Mouse (Mus musculus) forebrain, embryonic 14.5 days (tissue): ENCODE measurements at regions not wholly inside any gene's neighbourhood (a gene's known extent, or its start where the extent isn't known, plus 50 kb on each side); places are given as distances from the start of the nearest gene placed in this dataset.

ENCODE experiments used
- ATAC-seq: fragments of 200-750 bp; cut with Nextera tagmentation; 2 replicates; pipeline ENCODE4 v1.8.0; 2017; ENCODE audit warnings: mild to moderate bottlenecking, moderate library complexity
- DNase-seq: peaks from one replicate; pipeline ENCODE4 v3.0.0-alpha.2; 2015; ENCODE audit warnings: low spot score
- H3K27ac ChIP-seq: fragments of 300-500 bp; sonication (generic); 2 replicates; pipeline ENCODE4 v1.5.1; 2014; ENCODE audit warnings: low read depth, mild to moderate bottlenecking, control low read depth, low read length, moderate library complexity
- H3K27me3 ChIP-seq: fragments of 300-500 bp; sonication (generic); replicated peaks from 2 replicates; pipeline ENCODE4 v1.6.1; 2014; ENCODE audit warnings: low read length, control low read depth, mixed read lengths; ENCODE audit not compliant: control insufficient read depth, insufficient read depth
- H3K36me3 ChIP-seq: fragments of 300-500 bp; sonication (generic); 2 replicates; pipeline ENCODE4 v1.6.1; 2014; ENCODE audit warnings: low read length, control low read depth; ENCODE audit not compliant: control insufficient read depth, insufficient read depth
- H3K4me1 ChIP-seq: fragments of 300-500 bp; sonication (generic); 2 replicates; pipeline ENCODE4 v1.6.1; 2014; ENCODE audit warnings: antibody characterized with exemption, low read length, control low read depth; ENCODE audit not compliant: control insufficient read depth, insufficient read depth
- H3K4me2 ChIP-seq: fragments of 300-500 bp; sonication (generic); 2 replicates; pipeline ENCODE4 v1.6.1; 2014; ENCODE audit warnings: mild to moderate bottlenecking, control low read depth, low read length
- H3K4me3 ChIP-seq: fragments of 300-500 bp; sonication (generic); 2 replicates; pipeline ENCODE4 v1.5.1; 2014; ENCODE audit warnings: low read depth, low read length, control low read depth
- H3K9ac ChIP-seq: fragments of 300-500 bp; sonication (generic); 2 replicates; pipeline ENCODE4 v1.6.1; 2014; ENCODE audit warnings: mild to moderate bottlenecking, low read length, control low read depth, moderate library complexity
- H3K9me3 ChIP-seq: fragments of 300-500 bp; sonication (generic); replicated peaks from 2 replicates; pipeline ENCODE4 v1.6.1; 2016; ENCODE audit warnings: low read length, control low read depth, mixed read lengths; ENCODE audit not compliant: control insufficient read depth
- WGBS: fragments of 180-500 bp; shearing (Covaris S2); extraction: QIAGEN DNeasy Blood & Tissue Kit; methylation state at CpG from one replicate; pipeline ENCODE4 v1.1.7; 2014; 5-methylcytosine and 5-hydroxymethylcytosine counted together

- DNase-seq = no peak
- Histone ChIP-seq H3K27ac (no peak overlapping the region), H3K9me3 (no peaks in the 10 kb centered on the region), H3K4me1 (no peaks in the 10 kb centered on the region), H3K4me3 (no peak overlapping the region), H3K36me3 (no peaks in the 10 kb centered on the region), H3K4me2 (no peak overlapping the region), H3K27me3 (no peaks in the 10 kb centered on the region), H3K9ac (no peak overlapping the region)
- WGBS = 75% methylated on average over 1 of the region's 1 CpGs
- no peak for ATAC-seq
These were observed 394.2 kb upstream of the Hs6st1 start for GRCm38 (mm10) chr1:35673992-35674391.

GRCm38 (mm10) chr1:35682511-35682949 is 385.7 kb upstream of the Hs6st1 start:
- H3K4me1 ChIP-seq = no peaks in the 10 kb centered on the region
- no peaks in the 10 kb centered on the region for H3K36me3 ChIP-seq
- ATAC-seq = peak; percentile 44; the same call in 1 of the 2 replicates
- H3K27ac ChIP-seq = no peak overlapping the region
- no peak overlapping the region for H3K9ac ChIP-seq
- 77% methylated on average over 8 of the region's 8 CpGs for WGBS
- DNase-seq = peak; percentile 62
- H3K4me3 ChIP-seq = no peak overlapping the region
- no peak overlapping the region for H3K4me2 ChIP-seq
- H3K9me3 ChIP-seq = no peaks in the 10 kb centered on the region
- no peaks in the 10 kb centered on the region for H3K27me3 ChIP-seq

- Histone ChIP-seq H3K36me3 (no peaks in the 10 kb centered on the region), H3K9ac (no peak overlapping the region), H3K4me1 (no peaks in the 10 kb centered on the region), H3K4me3 (no peak overlapping the region), H3K27me3 (no peaks in the 10 kb centered on the region), H3K27ac (no peak overlapping the region), H3K9me3 (no peaks in the 10 kb centered on the region), H3K4me2 (no peak overlapping the region)
- ATAC-seq (no peak), DNase-seq (no peak)
- 63% methylated on average over 6 of the region's 6 CpGs for WGBS
These were observed 382.5 kb upstream of the Hs6st1 start for GRCm38 (mm10) chr1:35685651-35686050.

- Histone ChIP-seq H3K4me3 (no peak overlapping the region), H3K27me3 (no peaks in the 10 kb centered on the region), H3K4me2 (no peak overlapping the region), H3K4me1 (peaks cover 15% of the 10 kb centered on the region), H3K36me3 (no peaks in the 10 kb centered on the region), H3K9ac (no peak overlapping the region), H3K9me3 (no peaks in the 10 kb centered on the region), H3K27ac (no peak overlapping the region; the same call in 1 of the 2 replicates)
- 8% methylated on average over 3 of the region's 3 CpGs for WGBS
- DNase-seq (no peak), ATAC-seq (no peak)
These were observed 373.9 kb upstream of the Hs6st1 start for GRCm38 (mm10) chr1:35694349-35694748.

GRCm38 (mm10) chr1:35694775-35695591 is 373.2 kb upstream of the Hs6st1 start:
- H3K36me3 ChIP-seq = no peaks in the 10 kb centered on the region
- ATAC-seq (peak; percentile 54), DNase-seq (peak; percentile 75)
- H3K9me3 ChIP-seq = no peaks in the 10 kb centered on the region
- no peaks in the 10 kb centered on the region for H3K27me3 ChIP-seq
- H3K4me2 ChIP-seq = peak overlapping the region; percentile 25; the same call in 1 of the 2 replicates
- H3K4me1 ChIP-seq = peaks cover 15% of the 10 kb centered on the region
- WGBS = 4% methylated on average over 15 of the region's 15 CpGs
- H3K27ac ChIP-seq = no peak overlapping the region
- H3K9ac ChIP-seq = no peak overlapping the region
- no peak overlapping the region for H3K4me3 ChIP-seq

GRCm38 (mm10) chr1:35697218-35697617 is 371.0 kb upstream of the Hs6st1 start:
- peaks cover 18% of the 10 kb centered on the region for H3K4me1 ChIP-seq
- peak overlapping the region; percentile 17; the same call in 1 of the 2 replicates for H3K27ac ChIP-seq
- H3K4me3 ChIP-seq = no peak overlapping the region
- ATAC-seq (no peak; the same call in 1 of the 2 replicates), DNase-seq (peak; percentile 74)
- H3K36me3 ChIP-seq = no peaks in the 10 kb centered on the region
- H3K4me2 ChIP-seq = no peak overlapping the region
- H3K9me3 ChIP-seq = no peaks in the 10 kb centered on the region
- no peak overlapping the region for H3K9ac ChIP-seq
- 3% methylated on average over 4 of the region's 4 CpGs for WGBS
- H3K27me3 ChIP-seq = no peaks in the 10 kb centered on the region

GRCm38 (mm10) chr1:35697834-35698500 is 370.2 kb upstream of the Hs6st1 start:
- Histone ChIP-seq H3K27ac (peak overlapping the region; percentile 17; the same call in 1 of the 2 replicates), H3K27me3 (no peaks in the 10 kb centered on the region), H3K36me3 (no peaks in the 10 kb centered on the region), H3K9ac (no peak overlapping the region), H3K4me1 (peaks cover 18% of the 10 kb centered on the region), H3K4me2 (0 out of 2 replicates have a peak overlapping the region, but pooled peaks have one; percentile 9), H3K9me3 (no peaks in the 10 kb centered on the region), H3K4me3 (no peak overlapping the region)
- ATAC-seq = 0 out of 2 replicates have a peak, but pooled peaks have one; percentile 33
- 2% methylated on average over 10 of the region's 10 CpGs for WGBS
- peak; percentile 49 for DNase-seq

- WGBS = 79% methylated on average over 1 of the region's 1 CpGs
- H3K27me3 ChIP-seq = no peaks in the 10 kb centered on the region
- no peak overlapping the region for H3K27ac ChIP-seq
- no peak for ATAC-seq
- H3K4me2 ChIP-seq = no peak overlapping the region
- no peak overlapping the region for H3K9ac ChIP-seq
- H3K36me3 ChIP-seq = no peaks in the 10 kb centered on the region
- peaks cover 6% of the 10 kb centered on the region for H3K4me1 ChIP-seq
- no peak for DNase-seq
- H3K4me3 ChIP-seq = no peak overlapping the region
- no peaks in the 10 kb centered on the region for H3K9me3 ChIP-seq
These were observed 365.6 kb upstream of the Hs6st1 start for GRCm38 (mm10) chr1:35702585-35702984.

GRCm38 (mm10) chr1:35706336-35706735 is 361.9 kb upstream of the Hs6st1 start:
- ATAC-seq (no peak), DNase-seq (no peak)
- H3K27ac ChIP-seq = no peak overlapping the region

More at GRCm38 (mm10) chr1:35706336-35706735, 361.9 kb upstream of the Hs6st1 start:
- Histone ChIP-seq H3K27me3 (no peaks in the 10 kb centered on the region), H3K9ac (no peak overlapping the region), H3K9me3 (no peaks in the 10 kb centered on the region), H3K4me2 (no peak overlapping the region), H3K4me1 (0 out of 2 replicates have a peak, but pooled peaks cover 2% of the 10 kb centered on the region), H3K4me3 (no peak overlapping the region), H3K36me3 (no peaks in the 10 kb centered on the region)
- 85% methylated on average over 6 of the region's 6 CpGs for WGBS
